Mouse (Mus musculus): ENCODE data around the gene Casr.

DNA sequence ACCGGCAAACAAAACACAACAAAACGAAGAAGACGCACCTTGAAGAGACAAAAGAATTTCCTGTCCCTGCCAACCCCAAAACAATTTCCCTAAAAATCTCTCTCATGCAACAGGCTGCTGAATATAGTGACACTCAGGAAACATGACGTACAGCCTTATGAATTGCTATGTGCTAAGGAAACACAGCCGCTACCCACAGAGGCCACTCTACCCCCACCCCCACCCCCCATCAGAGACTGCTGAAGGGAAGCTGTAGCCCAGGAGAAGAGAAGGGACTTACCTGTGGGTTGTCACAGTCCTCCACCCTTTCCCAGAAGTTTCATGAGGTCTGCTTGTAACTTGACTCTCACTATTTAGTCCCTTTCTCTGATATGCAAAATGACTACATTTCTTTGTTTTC is 30.3 kb downstream of the Casr start:
- TF ChIP-seq POLR2A (IDR thresholded peaks at IDR 0.05; ENCODE audit: control insufficient read depth, extremely low read depth, insufficient read depth, low read length, poor library complexity) (no peak), CTCF (IDR thresholded peaks at IDR 0.05; ENCODE audit: borderline replicate concordance, control insufficient read depth, extremely low read depth, insufficient read depth, low read length, poor library complexity) (no peak)
